Mouse (Mus musculus) liver, embryonic 11.5 days (tissue): Measurements from ENCODE around the gene Kirrel3. TPM values are rescaled to one million over a fixed set of nuclear protein-coding genes. Genes with fewer than 3 reads are reported as not detected.
A peak's percentile ranks its signal among the peaks of the same experiment; 100 is the strongest.

ENCODE experiments used
- ATAC-seq: fragments of 200-750 bp; cut with Nextera tagmentation; replicated peaks from 2 replicates; pipeline ENCODE4 v1.8.0; 2017; ENCODE audit warnings: moderate number of reproducible peaks, mild to moderate bottlenecking, moderate TSS enrichment, moderate library complexity; ENCODE audit not compliant: low FRiP score
- DNase-seq: peaks from one replicate; pipeline ENCODE4 v3.0.0-alpha.2; 2017; ENCODE audit warnings: low spot score
- H3K27ac ChIP-seq: fragments of 300-500 bp; sonication (generic); 2 replicates; pipeline ENCODE4 v1.5.1; 2014; ENCODE audit warnings: mild to moderate bottlenecking, low read depth, low read length, control low read depth
- H3K27me3 ChIP-seq: fragments of 300-500 bp; sonication (generic); replicated peaks from 2 replicates; pipeline ENCODE4 v1.6.1; 2014; ENCODE audit warnings: low read length, mixed read lengths; ENCODE audit not compliant: control insufficient read depth, insufficient read depth
- H3K36me3 ChIP-seq: fragments of 300-500 bp; sonication (generic); 2 replicates; pipeline ENCODE4 v1.6.1; 2014; ENCODE audit warnings: mild to moderate bottlenecking, low read length, moderate library complexity, mixed read lengths; ENCODE audit not compliant: control insufficient read depth, insufficient read depth
- H3K4me1 ChIP-seq: fragments of 300-500 bp; sonication (generic); replicated peaks from 2 replicates; pipeline ENCODE4 v1.6.1; 2014; ENCODE audit warnings: low read length, mixed read lengths; ENCODE audit not compliant: control insufficient read depth, insufficient read depth
- H3K4me2 ChIP-seq: fragments of 300-500 bp; sonication (generic); 2 replicates; pipeline ENCODE4 v1.6.1; 2014; ENCODE audit warnings: mild to moderate bottlenecking, control low read depth, moderate library complexity
- H3K4me3 ChIP-seq: fragments of 300-500 bp; sonication (generic); 2 replicates; pipeline ENCODE4 v1.5.1; 2014; ENCODE audit warnings: low read depth, low read length, control low read depth
- H3K9ac ChIP-seq: fragments of 300-500 bp; sonication (generic); 2 replicates; pipeline ENCODE4 v1.6.1; 2014; ENCODE audit warnings: low read depth, low read length, control low read depth
- H3K9me3 ChIP-seq: fragments of 300-500 bp; sonication (generic); 2 replicates; pipeline ENCODE4 v1.6.1; 2016; ENCODE audit warnings: low read length, inconsistent platforms, mixed read lengths; ENCODE audit not compliant: control insufficient read depth
- WGBS: fragments of 180-500 bp; shearing (Covaris S2); extraction: QIAGEN DNeasy Blood & Tissue Kit; methylation state at CpG from one replicate; pipeline ENCODE4 v1.1.7; 2014; 5-methylcytosine and 5-hydroxymethylcytosine counted together
- polyA plus RNA-seq: library from polyadenylated mRNA; unstranded; fragments of >200 nt; fragmentation: Nextera tagmentation; extraction: Ambion mirVana; gene quantifications from 2 replicates; pipeline ENCODE4 v1.2.1, GENCODE M21; 2014

Gene Kirrel3
- polyA plus RNA-seq, 1 experiment from 2014 or later = 0.77 TPM

DNA sequence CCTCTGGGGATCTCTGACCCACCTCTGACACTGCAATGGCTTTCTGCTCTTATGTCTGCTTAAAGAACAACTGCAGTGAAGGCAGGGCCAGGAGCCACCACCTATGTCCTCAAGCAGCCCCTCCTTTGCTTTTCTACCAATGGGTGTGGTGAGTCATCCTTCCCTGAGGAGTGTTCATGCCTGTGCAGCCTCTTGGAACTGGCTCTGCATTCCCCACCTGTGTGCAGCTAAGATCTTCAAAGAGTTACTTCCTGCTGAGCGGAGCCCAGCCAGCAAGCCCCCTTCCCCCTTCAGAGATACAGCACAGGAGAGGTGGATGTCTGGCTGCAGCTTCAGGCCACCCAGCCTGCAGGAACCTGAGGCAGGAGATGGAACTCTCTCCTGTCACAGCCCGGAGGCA is 265.2 kb downstream of the Kirrel3 start:
- H3K27me3 ChIP-seq = no peaks in the 10 kb centered on the region; the same call in 1 of the 2 replicates
- DNase-seq (no peak), ATAC-seq (no peak)
- no peak overlapping the region for H3K4me3 ChIP-seq
- no peak overlapping the region for H3K9ac ChIP-seq
- no peaks in the 10 kb centered on the region for H3K36me3 ChIP-seq
- no peaks in the 10 kb centered on the region for H3K4me1 ChIP-seq
- H3K27ac ChIP-seq = no peak overlapping the region
- H3K4me2 ChIP-seq = no peak overlapping the region
- H3K9me3 ChIP-seq = no peaks in the 10 kb centered on the region
- WGBS = 35% methylated on average over 2 of the region's 2 CpGs

DNA sequence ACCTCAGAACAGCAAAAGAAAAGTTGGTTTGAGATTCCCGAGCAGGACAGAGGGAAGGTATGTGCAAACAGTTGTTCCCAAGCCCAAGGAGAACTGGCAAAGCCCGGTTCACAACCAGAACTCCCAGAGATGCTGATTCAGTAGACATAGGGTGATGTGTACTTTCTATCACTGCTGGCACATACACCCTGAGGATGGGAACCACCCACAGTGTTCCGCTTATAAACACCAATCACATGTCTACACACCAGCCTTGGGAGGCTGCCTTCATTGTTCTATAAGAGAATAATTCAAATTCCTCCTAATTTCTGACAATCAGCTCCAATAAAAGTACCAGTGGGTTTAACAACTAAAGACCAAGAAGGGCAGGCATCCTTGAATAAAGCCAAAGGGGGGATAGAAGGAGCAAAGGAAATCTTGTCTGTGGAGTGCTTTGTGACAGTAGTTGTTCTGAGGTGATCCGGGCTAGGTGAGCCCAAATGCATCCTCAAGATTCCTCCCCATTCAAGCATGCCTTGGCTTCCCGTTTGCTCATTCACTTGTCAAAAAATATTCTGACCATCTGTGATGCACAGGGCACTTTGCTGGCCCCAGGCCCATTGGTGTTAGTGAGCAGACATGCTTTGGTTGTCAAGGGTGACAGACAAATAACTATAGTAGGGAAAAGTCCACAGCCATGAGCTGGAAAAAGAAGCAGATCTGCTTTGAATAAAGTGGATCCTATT is 266.5 kb downstream of the Kirrel3 start:
- no peak overlapping the region for H3K4me2 ChIP-seq
- no peaks in the 10 kb centered on the region for H3K36me3 ChIP-seq
- H3K9me3 ChIP-seq = no peaks in the 10 kb centered on the region
- no peak overlapping the region for H3K9ac ChIP-seq
- H3K4me1 ChIP-seq = no peaks in the 10 kb centered on the region
- no peak for DNase-seq
- 75% methylated on average over 5 of the region's 5 CpGs for WGBS
- H3K27me3 ChIP-seq = no peaks in the 10 kb centered on the region; the same call in 1 of the 2 replicates
- no peak overlapping the region for H3K4me3 ChIP-seq
- ATAC-seq = no peak
- no peak overlapping the region for H3K27ac ChIP-seq

DNA sequence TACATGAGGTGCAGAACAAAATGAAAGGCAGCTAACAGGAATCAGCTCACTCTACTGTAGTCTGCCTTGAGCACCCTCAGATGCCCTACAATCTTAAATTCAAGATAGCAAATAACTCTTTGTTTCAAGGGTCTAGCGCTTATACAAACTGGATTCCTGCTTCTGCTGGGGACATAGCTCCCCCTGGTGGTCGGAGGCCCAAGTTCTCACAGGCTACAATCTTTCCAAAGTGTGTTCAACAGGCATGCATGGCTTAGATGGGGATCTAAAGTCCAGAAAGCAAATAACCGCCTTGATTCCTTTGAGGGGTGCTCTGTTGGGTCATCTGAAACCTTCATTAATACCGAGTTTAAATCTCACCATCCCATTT is 267.1 kb downstream of the Kirrel3 start:
- Histone ChIP-seq H3K4me1 (no peaks in the 10 kb centered on the region), H3K27ac (no peak overlapping the region), H3K9ac (no peak overlapping the region), H3K36me3 (no peaks in the 10 kb centered on the region), H3K4me2 (no peak overlapping the region), H3K4me3 (no peak overlapping the region), H3K9me3 (no peaks in the 10 kb centered on the region), H3K27me3 (no peaks in the 10 kb centered on the region; the same call in 1 of the 2 replicates)
- 11% methylated on average over 4 of the region's 4 CpGs for WGBS
- DNase-seq = peak; percentile 47
- ATAC-seq = no peak

DNA sequence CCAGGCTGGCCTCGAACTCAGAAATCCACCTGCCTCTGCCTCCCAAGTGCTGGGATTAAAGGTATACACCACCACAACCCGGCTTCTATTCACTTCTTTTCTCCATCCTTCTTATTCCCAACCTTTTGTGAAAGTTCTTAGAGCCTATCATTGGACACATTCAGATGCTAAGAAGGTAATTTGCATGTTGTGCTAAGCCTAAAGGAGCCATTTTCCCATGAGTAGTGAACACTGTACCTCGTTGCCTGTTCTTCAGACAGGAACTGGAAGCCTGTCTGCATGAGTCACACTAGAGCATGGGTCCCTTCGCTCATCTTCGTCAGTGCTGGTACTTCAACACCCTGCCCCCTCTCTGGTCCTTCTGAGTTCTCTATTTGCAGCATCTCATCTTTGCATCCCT is 268.2 kb downstream of the Kirrel3 start:
- H3K9me3 ChIP-seq = no peaks in the 10 kb centered on the region
- ATAC-seq (no peak), DNase-seq (no peak)
- no peak overlapping the region for H3K9ac ChIP-seq
- H3K27me3 ChIP-seq = no peaks in the 10 kb centered on the region; the same call in 1 of the 2 replicates
- H3K4me2 ChIP-seq = no peak overlapping the region
- H3K36me3 ChIP-seq = no peaks in the 10 kb centered on the region
- WGBS = 67% methylated on average over 5 of the region's 5 CpGs
- no peaks in the 10 kb centered on the region for H3K4me1 ChIP-seq
- no peak overlapping the region for H3K4me3 ChIP-seq
- H3K27ac ChIP-seq = no peak overlapping the region

DNA sequence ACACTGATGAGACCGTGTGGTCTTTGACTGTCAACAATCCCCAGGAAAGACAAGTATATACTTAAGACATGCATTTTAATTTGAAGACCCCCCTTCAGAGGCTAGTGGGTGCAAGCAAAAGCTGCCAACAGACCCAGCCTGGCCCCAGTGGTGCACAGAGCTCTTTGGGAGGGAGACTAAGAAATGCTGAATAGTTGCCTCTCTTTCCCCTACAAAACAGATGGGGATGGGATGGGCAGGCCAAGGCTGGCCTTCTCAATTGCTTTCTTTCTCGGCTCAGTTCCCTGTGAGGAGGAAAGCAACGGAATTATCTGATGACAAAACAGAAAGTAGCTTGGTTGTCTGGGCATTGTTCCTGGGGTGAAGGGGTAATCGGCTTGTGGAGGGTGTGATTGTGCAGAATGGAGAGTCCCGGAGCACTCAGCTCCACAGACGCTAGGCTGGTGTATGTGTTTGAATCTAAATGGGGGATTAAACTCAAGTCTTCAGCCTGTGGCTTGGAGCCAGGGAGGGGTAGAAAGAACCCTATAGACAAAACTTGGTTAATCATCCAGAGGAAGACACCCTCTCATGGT is 268.9 kb downstream of the Kirrel3 start:
- Histone ChIP-seq H3K4me3 (no peak overlapping the region), H3K27me3 (no peaks in the 10 kb centered on the region; the same call in 1 of the 2 replicates), H3K4me2 (no peak overlapping the region), H3K9ac (no peak overlapping the region), H3K4me1 (no peaks in the 10 kb centered on the region), H3K36me3 (no peaks in the 10 kb centered on the region), H3K27ac (no peak overlapping the region), H3K9me3 (no peaks in the 10 kb centered on the region)
- ATAC-seq (no peak), DNase-seq (no peak)
- 77% methylated on average over 6 of the region's 6 CpGs for WGBS

DNA sequence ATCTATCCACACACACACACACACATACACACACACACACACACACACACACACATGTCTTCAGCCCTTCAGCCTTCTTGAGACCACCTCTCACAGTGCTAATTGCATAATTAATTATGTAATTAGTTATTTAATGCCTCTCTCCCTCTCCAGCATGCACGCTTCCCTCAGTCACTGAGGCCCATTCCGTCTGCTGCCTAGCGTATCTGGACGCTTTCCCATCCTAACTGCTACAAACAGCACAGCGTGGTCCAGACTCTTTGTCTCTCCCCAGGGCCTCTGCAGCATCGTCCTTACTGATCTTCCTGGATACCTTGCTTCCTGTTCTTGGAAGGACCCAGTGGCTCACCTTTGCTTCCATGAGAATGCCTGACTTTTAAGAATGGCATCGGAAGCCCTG is 270.4 kb downstream of the Kirrel3 start:
- 82% methylated on average over 7 of the region's 7 CpGs for WGBS

DNA sequence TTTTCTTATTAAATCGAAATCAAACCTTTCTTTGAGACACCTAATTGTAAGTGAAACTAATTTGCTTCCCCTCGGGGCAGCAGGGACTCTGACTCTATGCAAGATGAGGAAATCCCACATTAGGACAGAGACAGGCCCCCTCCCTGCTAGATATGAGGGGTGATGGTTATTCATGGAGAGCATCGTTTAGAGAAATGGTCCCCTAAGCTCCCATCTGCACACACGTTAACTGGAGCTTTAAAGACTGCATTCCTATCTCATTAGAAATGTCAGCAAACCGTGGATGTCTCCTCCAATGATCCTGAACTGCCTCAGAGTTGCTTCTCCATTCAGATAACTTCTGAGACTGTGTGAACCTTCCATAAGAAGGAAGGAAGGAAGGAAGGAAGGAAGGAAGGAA is 273.2 kb downstream of the Kirrel3 start:
- Histone ChIP-seq H3K4me3 (no peak overlapping the region), H3K27ac (no peak overlapping the region), H3K9ac (no peak overlapping the region), H3K4me2 (no peak overlapping the region), H3K9me3 (no peaks in the 10 kb centered on the region), H3K36me3 (no peaks in the 10 kb centered on the region), H3K27me3 (no peaks in the 10 kb centered on the region; the same call in 1 of the 2 replicates), H3K4me1 (no peaks in the 10 kb centered on the region)
- ATAC-seq (no peak), DNase-seq (no peak)
- WGBS = 59% methylated on average over 5 of the region's 5 CpGs

More for the DNA sequence above, 270.4 kb downstream of the Kirrel3 start:
- no peaks in the 10 kb centered on the region for H3K36me3 ChIP-seq
- H3K27ac ChIP-seq = no peak overlapping the region
- no peaks in the 10 kb centered on the region for H3K9me3 ChIP-seq
- H3K4me2 ChIP-seq = no peak overlapping the region
- H3K4me3 ChIP-seq = no peak overlapping the region
- H3K4me1 ChIP-seq = no peaks in the 10 kb centered on the region
- no peak overlapping the region for H3K9ac ChIP-seq
- ATAC-seq (no peak), DNase-seq (no peak)
- H3K27me3 ChIP-seq = no peaks in the 10 kb centered on the region; the same call in 1 of the 2 replicates

DNA sequence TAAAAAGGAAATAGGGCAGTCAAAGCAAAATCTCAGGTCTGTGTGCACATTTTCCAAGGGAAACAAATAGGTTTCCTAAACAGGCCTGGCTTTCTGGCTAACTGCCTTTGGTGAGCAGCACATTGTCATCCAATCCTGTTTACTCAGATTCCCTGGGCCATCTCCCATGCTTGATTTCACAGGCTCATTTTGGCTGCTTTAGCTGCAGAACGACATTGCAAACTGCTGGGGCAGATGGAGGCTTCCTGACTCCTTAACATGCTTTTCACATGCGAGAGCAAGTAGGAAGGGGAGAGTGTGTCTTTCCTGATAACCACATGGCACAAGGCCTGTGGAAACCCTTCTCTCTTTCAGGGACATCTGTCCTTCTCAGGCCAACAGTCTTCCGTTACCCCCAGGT is 274.8 kb downstream of the Kirrel3 start:
- H3K4me2 ChIP-seq = no peak overlapping the region
- DNase-seq (no peak), ATAC-seq (no peak)
- H3K9ac ChIP-seq = no peak overlapping the region
- WGBS = 71% methylated on average over 3 of the region's 3 CpGs
- no peaks in the 10 kb centered on the region for H3K27me3 ChIP-seq
- H3K4me1 ChIP-seq = no peaks in the 10 kb centered on the region
- no peak overlapping the region for H3K27ac ChIP-seq
- H3K9me3 ChIP-seq = no peaks in the 10 kb centered on the region
- no peak overlapping the region for H3K4me3 ChIP-seq
- H3K36me3 ChIP-seq = no peaks in the 10 kb centered on the region
